Mouse (Mus musculus) forebrain, postnatal 0 days (tissue): ENCODE data around the gene F2rl3. TPM values are rescaled to one million over a fixed set of nuclear protein-coding genes. Genes with fewer than 3 reads are reported as not detected.

Experiments
- ATAC-seq: fragments of 200-750 bp; cut with Nextera tagmentation; 2 replicates; pipeline ENCODE4 v1.8.0; 2017; ENCODE audit warnings: mild to moderate bottlenecking, moderate library complexity
- DNase-seq: peaks from one replicate; pipeline ENCODE4 v3.0.0-alpha.2; 2015
- H3K27ac ChIP-seq: fragments of 300-500 bp; sonication (generic); 2 replicates; pipeline ENCODE4 v1.5.1; 2014; ENCODE audit warnings: low read depth, mild to moderate bottlenecking, antibody characterized with exemption, low read length, moderate library complexity, mixed read lengths
- H3K27me3 ChIP-seq: fragments of 300-500 bp; sonication (generic); 2 replicates; pipeline ENCODE4 v1.6.1; 2014; ENCODE audit warnings: mild to moderate bottlenecking, low read length, mixed read lengths; ENCODE audit not compliant: insufficient read depth
- H3K36me3 ChIP-seq: fragments of 300-500 bp; sonication (generic); 2 replicates; pipeline ENCODE4 v1.6.1; 2014; ENCODE audit warnings: mild to moderate bottlenecking, moderate library complexity; ENCODE audit not compliant: insufficient read depth
- H3K4me1 ChIP-seq: fragments of 300-500 bp; sonication (generic); 2 replicates; pipeline ENCODE4 v1.6.1; 2014; ENCODE audit warnings: antibody characterized with exemption; ENCODE audit not compliant: insufficient read depth
- H3K4me2 ChIP-seq: fragments of 300-500 bp; sonication (generic); 2 replicates; pipeline ENCODE4 v1.6.1; 2014; ENCODE audit warnings: low read depth, mild to moderate bottlenecking, moderate library complexity
- H3K4me3 ChIP-seq: fragments of 300-500 bp; sonication (generic); 2 replicates; pipeline ENCODE4 v1.5.1; 2014; ENCODE audit warnings: low read depth, low read length, mixed read lengths
- H3K9ac ChIP-seq: fragments of 300-500 bp; sonication (generic); 2 replicates; pipeline ENCODE4 v1.6.1; 2014; ENCODE audit warnings: mild to moderate bottlenecking
- H3K9me3 ChIP-seq: fragments of 300-500 bp; sonication (generic); 2 replicates; pipeline ENCODE4 v1.6.1; 2016; ENCODE audit warnings: low read length
- CTCF ChIP-seq: sonication (generic); IDR thresholded peaks from 2 replicates; pipeline ENCODE4 v1.5.1; 2016; ENCODE audit warnings: antibody characterized with exemption, control low read depth, low read depth
- WGBS: fragments of 180-500 bp; shearing (Covaris S2); extraction: QIAGEN DNeasy Blood & Tissue Kit; methylation state at CpG from one replicate; pipeline ENCODE4 v1.1.7; 2014; 5-methylcytosine and 5-hydroxymethylcytosine counted together
- polyA plus RNA-seq: library from polyadenylated mRNA; unstranded; fragments of >200 nt; fragmentation: Nextera tagmentation; extraction: Ambion mirVana; gene quantifications from 2 replicates; pipeline ENCODE4 v1.2.1, GENCODE M21; 2015
- total RNA-seq: library from RNA; depleted of rRNA; stranded (reverse); fragments of >200 nt; gene quantifications from 2 replicates; pipeline ENCODE4 v1.2.3, GENCODE M21; 2014; rRNA removed

Gene F2rl3
- total and polyA plus RNA-seq, 2 experiments from 2014 or later = 0.24 to 0.40 TPM

DNA sequence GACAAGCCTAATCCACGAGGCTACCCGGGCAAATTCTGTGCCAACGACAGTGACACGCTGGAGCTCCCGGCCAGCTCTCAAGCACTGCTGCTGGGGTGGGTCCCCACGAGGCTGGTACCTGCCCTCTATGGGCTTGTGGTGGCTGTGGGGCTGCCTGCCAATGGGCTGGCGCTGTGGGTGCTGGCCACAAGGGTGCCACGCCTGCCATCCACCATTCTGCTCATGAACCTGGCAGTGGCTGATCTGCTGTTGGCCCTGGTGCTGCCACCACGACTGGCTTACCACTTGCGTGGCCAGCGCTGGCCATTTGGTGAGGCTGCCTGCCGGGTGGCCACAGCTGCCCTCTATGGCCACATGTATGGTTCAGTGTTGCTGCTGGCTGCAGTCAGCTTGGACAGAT is 626 bp downstream of the F2rl3 start:
- no peak overlapping the region for H3K27ac ChIP-seq
- ATAC-seq (no peak), DNase-seq (no peak)
- no peak overlapping the region for H3K9ac ChIP-seq
- H3K27me3 ChIP-seq = no peaks in the 10 kb centered on the region
- H3K9me3 ChIP-seq = no peaks in the 10 kb centered on the region
- no peak for TF ChIP-seq CTCF
- 91% methylated on average over 12 of the region's 12 CpGs for WGBS
- H3K4me3 ChIP-seq = no peak overlapping the region
- peaks cover 17% of the 10 kb centered on the region for H3K36me3 ChIP-seq
- no peak overlapping the region for H3K4me2 ChIP-seq
- H3K4me1 ChIP-seq = no peaks in the 10 kb centered on the region

DNA sequence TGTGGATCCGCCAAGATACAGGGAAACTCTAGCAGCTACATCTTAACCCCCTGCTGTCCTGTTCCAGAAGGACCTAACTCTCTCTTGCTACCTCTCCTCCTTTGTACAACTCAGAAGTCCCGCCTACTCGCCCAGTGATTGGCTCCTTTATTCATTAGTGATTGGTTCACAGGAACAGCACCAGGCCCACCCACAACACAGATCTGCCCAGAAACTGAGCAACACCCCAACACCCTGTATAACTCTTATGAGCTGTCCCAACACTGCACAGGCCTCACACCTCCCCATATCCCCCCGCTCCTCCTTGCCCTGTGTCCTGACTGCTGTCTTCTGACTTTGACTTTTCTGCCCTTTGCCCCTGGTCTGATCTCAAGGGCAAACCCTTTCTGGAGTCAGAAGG is 4.0 kb downstream of the F2rl3 start:
- no peak overlapping the region for H3K9ac ChIP-seq
- no peaks in the 10 kb centered on the region for H3K4me1 ChIP-seq
- no peaks in the 10 kb centered on the region for H3K27me3 ChIP-seq
- WGBS = 63% methylated on average over 4 of the region's 4 CpGs
- no peak overlapping the region for H3K27ac ChIP-seq
- no peak overlapping the region for H3K4me2 ChIP-seq
- H3K4me3 ChIP-seq = no peak overlapping the region
- ATAC-seq (no peak), DNase-seq (no peak)
- no peaks in the 10 kb centered on the region for H3K9me3 ChIP-seq
- no peaks in the 10 kb centered on the region for H3K36me3 ChIP-seq
- TF ChIP-seq CTCF = no peak

DNA sequence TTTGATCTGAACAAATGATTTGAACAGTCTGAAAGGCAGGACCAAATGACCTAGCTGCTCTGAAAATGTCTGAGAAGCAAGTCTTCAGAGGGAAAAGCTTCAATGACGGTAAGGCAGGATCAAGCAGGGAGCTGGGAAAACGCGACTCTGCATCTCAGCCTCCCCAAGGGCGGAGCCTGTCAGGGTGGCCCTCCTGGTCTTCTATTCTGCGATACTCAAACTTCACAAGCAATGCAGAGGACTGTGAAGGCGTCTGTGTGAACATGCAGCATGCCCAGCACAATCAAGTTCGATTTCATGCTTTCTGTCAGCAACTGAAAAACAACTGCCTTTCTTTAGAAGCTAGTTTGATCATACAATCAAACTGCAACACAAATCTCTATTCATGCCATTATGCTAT is 5.1 kb downstream of the F2rl3 start:
- Histone ChIP-seq H3K27ac (no peak overlapping the region), H3K4me1 (no peaks in the 10 kb centered on the region), H3K27me3 (no peaks in the 10 kb centered on the region), H3K4me2 (no peak overlapping the region), H3K9ac (no peak overlapping the region), H3K36me3 (no peaks in the 10 kb centered on the region), H3K9me3 (no peaks in the 10 kb centered on the region), H3K4me3 (no peak overlapping the region)
- no peak for DNase-seq
- TF ChIP-seq CTCF = no peak
- ATAC-seq = no peak
- WGBS = 28% methylated on average over 7 of the region's 7 CpGs

DNA sequence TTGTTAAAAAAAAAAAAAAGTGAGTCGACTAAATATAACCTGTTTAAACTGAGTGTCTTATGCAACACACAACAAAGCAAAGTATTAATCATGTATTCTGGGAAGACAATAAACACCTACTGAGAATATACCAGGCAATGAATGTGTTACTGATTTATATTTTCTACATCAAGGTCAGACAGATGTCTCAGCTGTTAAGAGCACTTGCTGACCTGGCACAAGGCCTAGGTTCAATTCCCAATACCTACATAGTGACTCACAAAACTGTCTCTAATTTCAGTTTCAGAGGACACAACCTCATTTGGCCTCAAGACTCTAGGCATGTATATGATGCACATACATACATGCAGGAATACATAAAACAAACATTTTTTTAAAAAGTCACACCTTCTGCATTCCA is 16.1 kb downstream of the F2rl3 start:
- Histone ChIP-seq H3K9me3 (no peaks in the 10 kb centered on the region), H3K4me2 (no peak overlapping the region), H3K36me3 (no peaks in the 10 kb centered on the region), H3K27me3 (no peaks in the 10 kb centered on the region), H3K4me1 (no peaks in the 10 kb centered on the region), H3K9ac (no peak overlapping the region), H3K27ac (no peak overlapping the region), H3K4me3 (no peak overlapping the region)
- no peak for ATAC-seq
- DNase-seq = no peak
- 72% methylated on average over 1 of the region's 1 CpGs for WGBS
- TF ChIP-seq CTCF = no peak

DNA sequence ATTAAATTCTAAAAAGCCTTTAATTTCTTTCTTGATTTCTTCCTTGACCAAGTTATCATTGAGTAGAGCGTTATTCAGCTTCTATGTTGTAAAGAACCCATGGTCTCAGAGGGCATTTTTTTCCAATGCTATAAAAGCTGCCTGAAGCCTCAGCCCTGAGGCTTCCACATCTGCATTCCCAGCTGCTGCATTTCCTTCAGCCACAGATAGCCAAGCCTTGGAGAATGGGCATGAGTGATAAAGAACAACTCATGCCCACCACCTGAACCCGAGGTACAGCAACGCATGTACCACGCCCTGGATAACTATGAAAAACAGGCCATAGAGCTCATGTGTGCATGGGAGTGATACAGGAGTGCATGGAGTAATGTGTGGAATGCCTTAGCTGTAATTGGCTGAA is 19.0 kb downstream of the F2rl3 start:
- H3K27ac ChIP-seq = no peak overlapping the region
- 94% methylated on average over 4 of the region's 4 CpGs for WGBS

DNA sequence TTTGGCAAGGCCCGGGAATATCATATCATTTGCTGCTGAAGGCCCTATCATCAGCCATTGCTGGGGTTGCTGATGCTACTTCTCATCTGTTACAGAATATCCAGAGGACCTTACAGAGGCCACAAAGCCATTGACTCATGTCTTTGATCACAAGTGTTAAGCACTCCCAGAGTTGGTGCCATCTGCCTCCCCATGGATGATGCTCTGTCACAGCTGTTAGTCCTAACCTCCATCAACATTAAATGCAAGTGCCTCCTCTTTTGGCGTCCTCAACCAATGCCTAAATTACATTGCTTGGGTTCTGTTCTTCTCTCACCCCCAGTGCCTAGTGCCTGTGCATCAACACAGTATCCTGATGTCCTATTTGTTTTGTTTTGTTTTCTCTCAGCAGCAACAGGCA is 39.9 kb downstream of the F2rl3 start:
- DNase-seq (no peak), ATAC-seq (no peak)
- Histone ChIP-seq H3K27me3 (no peaks in the 10 kb centered on the region), H3K9ac (no peak overlapping the region), H3K4me2 (no peak overlapping the region), H3K4me3 (no peak overlapping the region), H3K9me3 (no peaks in the 10 kb centered on the region), H3K36me3 (no peaks in the 10 kb centered on the region), H3K4me1 (no peaks in the 10 kb centered on the region), H3K27ac (no peak overlapping the region)
- 91% methylated on average over 2 of the region's 2 CpGs for WGBS
- TF ChIP-seq CTCF = no peak

More for the DNA sequence above, 19.0 kb downstream of the F2rl3 start:
- Histone ChIP-seq H3K4me2 (no peak overlapping the region), H3K36me3 (no peaks in the 10 kb centered on the region), H3K27me3 (no peaks in the 10 kb centered on the region), H3K9ac (no peak overlapping the region), H3K4me3 (no peak overlapping the region), H3K9me3 (no peaks in the 10 kb centered on the region), H3K4me1 (no peaks in the 10 kb centered on the region)
- ATAC-seq (no peak), DNase-seq (no peak)
- no peak for TF ChIP-seq CTCF

DNA sequence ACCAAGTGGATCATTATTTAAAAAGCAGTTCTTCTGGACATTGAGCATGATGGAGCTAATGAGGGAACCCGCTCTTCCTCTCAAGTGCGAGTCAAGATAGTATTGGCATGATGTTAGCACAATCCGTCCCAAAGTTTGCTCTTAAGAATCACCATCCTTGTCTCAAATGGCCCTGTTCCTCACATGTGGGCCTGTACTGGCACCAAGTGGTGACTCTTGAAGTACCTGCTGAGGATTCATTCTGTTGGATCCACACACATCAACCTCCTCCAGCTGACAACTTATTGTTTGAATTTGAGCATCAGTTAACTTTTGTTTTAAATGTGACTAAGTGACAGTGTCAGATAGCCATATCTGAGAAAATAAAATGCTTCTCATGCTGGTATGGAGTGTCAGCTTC is 51.0 kb downstream of the F2rl3 start:
- Histone ChIP-seq H3K9me3 (no peaks in the 10 kb centered on the region), H3K9ac (no peak overlapping the region), H3K4me3 (no peak overlapping the region), H3K4me1 (no peaks in the 10 kb centered on the region), H3K36me3 (peaks cover 16% of the 10 kb centered on the region), H3K4me2 (no peak overlapping the region), H3K27ac (no peak overlapping the region), H3K27me3 (no peaks in the 10 kb centered on the region)
- DNase-seq (no peak), ATAC-seq (no peak)
- 93% methylated on average over 3 of the region's 3 CpGs for WGBS
- TF ChIP-seq CTCF = 0 out of 2 replicates have a peak, but pooled peaks have one; percentile 10

Other genes with a start within 250 kb of the F2rl3 start
- 10.9 and 14.2 TPM in 2 replicates for gene Med26, start 213.6 kb upstream of the F2rl3 start, total RNA-seq
- gene Med26, start 213.6 kb upstream of the F2rl3 start, polyA plus RNA-seq = 17.7 and 18.6 TPM in 2 replicates
- 115 and 117 TPM in 2 replicates for gene Smim7, start 190.8 kb upstream of the F2rl3 start, total RNA-seq
- gene Smim7, start 190.8 kb upstream of the F2rl3 start, polyA plus RNA-seq = 151 and 163 TPM in 2 replicates
- gene Tmem38a, start 189.8 kb upstream of the F2rl3 start, total RNA-seq = 40.2 and 46.0 TPM in 2 replicates
- 26.3 and 37.8 TPM in 2 replicates for gene Tmem38a, start 189.8 kb upstream of the F2rl3 start, polyA plus RNA-seq
- gene Nwd1, start 115.2 kb upstream of the F2rl3 start, total RNA-seq = 24.4 and 25.5 TPM in 2 replicates
- gene Nwd1, start 115.2 kb upstream of the F2rl3 start, polyA plus RNA-seq = 1.1 and 1.9 TPM in 2 replicates
- gene Sin3b, start 38.6 kb upstream of the F2rl3 start, total RNA-seq = 219 and 237 TPM in 2 replicates
- 289 and 331 TPM in 2 replicates for gene Sin3b, start 38.6 kb upstream of the F2rl3 start, polyA plus RNA-seq